Mouse (Mus musculus) thymus, adult 18-20 months (tissue): ENCODE measurements around the gene Efna5.

ENCODE experiments used
- DNase-seq, 2 experiments: peaks; one replicate each; pipeline ENCODE4 v3.0.0; 2022; ENCODE audit warnings: mixed read lengths in 2 of 2

The Efna5 gene

GRCm38 (mm10) chr17:62592436-62593074 lies 288.6 kb downstream of the Efna5 start:
- no peak for DNase-seq

GRCm38 (mm10) chr17:62591581-62592435 lies 289.3 kb downstream of the Efna5 start:
- DNase-seq = no peak

GRCm38 (mm10) chr17:62590685-62591460 lies 290.2 kb downstream of the Efna5 start:
- DNase-seq = no peak

GRCm38 (mm10) chr17:62580127-62580526 lies 301.0 kb downstream of the Efna5 start:
- DNase-seq = no peak

GRCm38 (mm10) chr17:62579618-62580017 lies 301.5 kb downstream of the Efna5 start:
- DNase-seq = no peak

GRCm38 (mm10) chr17:62574499-62575265 lies 306.4 kb downstream of the Efna5 start:
- no peak for DNase-seq

GRCm38 (mm10) chr17:62570101-62570500 lies 311.0 kb downstream of the Efna5 start:
- no peak for DNase-seq

GRCm38 (mm10) chr17:62568019-62568418 lies 313.1 kb downstream of the Efna5 start:
- no peak for DNase-seq

GRCm38 (mm10) chr17:62565632-62566031 lies 315.5 kb downstream of the Efna5 start:
- no peak for DNase-seq

GRCm38 (mm10) chr17:62562439-62562838 lies 318.7 kb downstream of the Efna5 start:
- no peak for DNase-seq

- no peak for DNase-seq
These were observed 323.9 kb downstream of the Efna5 start for GRCm38 (mm10) chr17:62557215-62557614.
